Mouse (Mus musculus): ENCODE results near the gene Dusp12. TPM values are rescaled to one million over a fixed set of nuclear protein-coding genes. Genes with fewer than 3 reads are reported as not detected.

The Dusp12 gene
- polyA plus RNA-seq, 1 experiment from 2014 or later = 45.7 TPM

- no peak overlapping the region for H3K27ac ChIP-seq (replicated peaks; ENCODE audit: low read depth, low read length)
- H3K27me3 ChIP-seq (ENCODE audit: control insufficient read depth, insufficient read depth, low read length) = no peaks in the 10 kb centered on the region
- H3K4me1 ChIP-seq (ENCODE audit: control insufficient read depth, insufficient read depth, low read length) = no peaks in the 10 kb centered on the region
- ATAC-seq (replicated peaks; ENCODE audit: insufficient number of reproducible peaks, low FRiP score, low TSS enrichment, low read depth) = no peak
- no peaks in the 10 kb centered on the region for H3K36me3 ChIP-seq (replicated peaks; ENCODE audit: control insufficient read depth, insufficient read depth, low read depth, low read length)
- 50% methylated on average over 6 of the region's 6 CpGs for WGBS
- H3K4me2 ChIP-seq (ENCODE audit: low read depth, low read length) = no peak overlapping the region
- DNase-seq (ENCODE audit: low spot score) = no peak
- no peak overlapping the region for H3K4me3 ChIP-seq (ENCODE audit: low read depth, low read length)
- no peak overlapping the region for H3K9ac ChIP-seq (replicated peaks; ENCODE audit: low read length)
- no peaks in the 10 kb centered on the region for H3K9me3 ChIP-seq (replicated peaks; ENCODE audit: control insufficient read depth, low read length)
Measured at GRCm38 (mm10) chr1:170926941-170927340, 41.6 kb upstream of the Dusp12 start.

- no peak overlapping the region for H3K4me2 ChIP-seq (ENCODE audit: low read depth, low read length)
- H3K36me3 ChIP-seq (replicated peaks; ENCODE audit: control insufficient read depth, insufficient read depth, low read depth, low read length) = no peaks in the 10 kb centered on the region
- H3K4me1 ChIP-seq (ENCODE audit: control insufficient read depth, insufficient read depth, low read length) = no peaks in the 10 kb centered on the region
- DNase-seq (ENCODE audit: low spot score) (no peak), ATAC-seq (replicated peaks; ENCODE audit: insufficient number of reproducible peaks, low FRiP score, low TSS enrichment, low read depth) (no peak)
- H3K9me3 ChIP-seq (replicated peaks; ENCODE audit: control insufficient read depth, low read length) = no peaks in the 10 kb centered on the region
- WGBS = 79% methylated on average over 6 of the region's 6 CpGs
- H3K4me3 ChIP-seq (ENCODE audit: low read depth, low read length) = no peak overlapping the region
- no peak overlapping the region for H3K27ac ChIP-seq (replicated peaks; ENCODE audit: low read depth, low read length)
- no peak overlapping the region for H3K9ac ChIP-seq (replicated peaks; ENCODE audit: low read length)
- no peaks in the 10 kb centered on the region for H3K27me3 ChIP-seq (ENCODE audit: control insufficient read depth, insufficient read depth, low read length)
Measured at GRCm38 (mm10) chr1:170924485-170924884, 39.1 kb upstream of the Dusp12 start.

- 92% methylated on average over 8 of the region's 8 CpGs for WGBS
- no peak for DNase-seq (ENCODE audit: low spot score)
Measured at GRCm38 (mm10) chr1:170919308-170919707, 34.0 kb upstream of the Dusp12 start.

GRCm38 (mm10) chr1:170915657-170916056, 30.3 kb upstream of the Dusp12 start:
- 78% methylated on average over 5 of the region's 5 CpGs for WGBS
- Histone ChIP-seq H3K9ac (replicated peaks; ENCODE audit: low read length) (no peak overlapping the region), H3K9me3 (replicated peaks; ENCODE audit: control insufficient read depth, low read length) (no peaks in the 10 kb centered on the region), H3K4me1 (ENCODE audit: control insufficient read depth, insufficient read depth, low read length) (no peaks in the 10 kb centered on the region), H3K4me2 (ENCODE audit: low read depth, low read length) (no peak overlapping the region), H3K36me3 (replicated peaks; ENCODE audit: control insufficient read depth, insufficient read depth, low read depth, low read length) (no peaks in the 10 kb centered on the region), H3K4me3 (ENCODE audit: low read depth, low read length) (no peak overlapping the region), H3K27ac (replicated peaks; ENCODE audit: low read depth, low read length) (no peak overlapping the region), H3K27me3 (ENCODE audit: control insufficient read depth, insufficient read depth, low read length) (no peaks in the 10 kb centered on the region)
- DNase-seq (ENCODE audit: low spot score) (no peak), ATAC-seq (replicated peaks; ENCODE audit: insufficient number of reproducible peaks, low FRiP score, low TSS enrichment, low read depth) (no peak)

More at GRCm38 (mm10) chr1:170919308-170919707, 34.0 kb upstream of the Dusp12 start:
- Histone ChIP-seq H3K36me3 (replicated peaks; ENCODE audit: control insufficient read depth, insufficient read depth, low read depth, low read length) (no peaks in the 10 kb centered on the region), H3K9ac (replicated peaks; ENCODE audit: low read length) (no peak overlapping the region), H3K4me2 (ENCODE audit: low read depth, low read length) (no peak overlapping the region), H3K4me1 (ENCODE audit: control insufficient read depth, insufficient read depth, low read length) (no peaks in the 10 kb centered on the region), H3K27ac (replicated peaks; ENCODE audit: low read depth, low read length) (no peak overlapping the region), H3K9me3 (replicated peaks; ENCODE audit: control insufficient read depth, low read length) (no peaks in the 10 kb centered on the region), H3K4me3 (ENCODE audit: low read depth, low read length) (no peak overlapping the region), H3K27me3 (ENCODE audit: control insufficient read depth, insufficient read depth, low read length) (no peaks in the 10 kb centered on the region)
- ATAC-seq (replicated peaks; ENCODE audit: insufficient number of reproducible peaks, low FRiP score, low TSS enrichment, low read depth) = no peak

- ATAC-seq (replicated peaks; ENCODE audit: insufficient number of reproducible peaks, low FRiP score, low TSS enrichment, low read depth) (no peak), DNase-seq (ENCODE audit: low spot score) (no peak)
- Histone ChIP-seq H3K27me3 (ENCODE audit: control insufficient read depth, insufficient read depth, low read length) (peaks cover 14% of the 10 kb centered on the region), H3K27ac (replicated peaks; ENCODE audit: low read depth, low read length) (no peak within 1 kb of the TSS), H3K4me3 (ENCODE audit: low read depth, low read length) (no peak within 1 kb of the TSS), H3K36me3 (replicated peaks; ENCODE audit: control insufficient read depth, insufficient read depth, low read depth, low read length) (no peaks in the 10 kb centered on the region), H3K9ac (replicated peaks; ENCODE audit: low read length) (no peak within 1 kb of the TSS), H3K4me1 (ENCODE audit: control insufficient read depth, insufficient read depth, low read length) (no peaks in the 10 kb centered on the region; the same call in 1 of the 2 replicates), H3K9me3 (replicated peaks; ENCODE audit: control insufficient read depth, low read length) (no peaks in the 10 kb centered on the region), H3K4me2 (ENCODE audit: low read depth, low read length) (no peak within 1 kb of the TSS)
- WGBS = 75% methylated on average over 5 of the region's 5 CpGs
Measured at GRCm38 (mm10) chr1:170912891-170913615, 27.7 kb upstream of the Dusp12 start, which contains the start of gene Fcrlb. Fcrlb (minus strand) TSS chr1:170912941.

- Histone ChIP-seq H3K4me2 (ENCODE audit: low read depth, low read length) (no peak overlapping the region), H3K27ac (replicated peaks; ENCODE audit: low read depth, low read length) (no peak overlapping the region), H3K9ac (replicated peaks; ENCODE audit: low read length) (no peak overlapping the region), H3K4me3 (ENCODE audit: low read depth, low read length) (no peak overlapping the region), H3K4me1 (ENCODE audit: control insufficient read depth, insufficient read depth, low read length) (no peaks in the 10 kb centered on the region; the same call in 1 of the 2 replicates), H3K9me3 (replicated peaks; ENCODE audit: control insufficient read depth, low read length) (no peaks in the 10 kb centered on the region), H3K27me3 (ENCODE audit: control insufficient read depth, insufficient read depth, low read length) (peaks cover 24% of the 10 kb centered on the region), H3K36me3 (replicated peaks; ENCODE audit: control insufficient read depth, insufficient read depth, low read depth, low read length) (no peaks in the 10 kb centered on the region)
- no peak for DNase-seq (ENCODE audit: low spot score)
- no peak for ATAC-seq (replicated peaks; ENCODE audit: insufficient number of reproducible peaks, low FRiP score, low TSS enrichment, low read depth)
- 84% methylated on average over 11 of the region's 11 CpGs for WGBS
Measured at GRCm38 (mm10) chr1:170911907-170912660, 26.7 kb upstream of the Dusp12 start.

- H3K4me2 ChIP-seq (ENCODE audit: low read depth, low read length) = peak overlapping the region; percentile 95
- WGBS = 3% methylated on average over 21 of the region's 21 CpGs
- peaks cover 30% of the 10 kb centered on the region for H3K27me3 ChIP-seq (ENCODE audit: control insufficient read depth, insufficient read depth, low read length)
Measured at GRCm38 (mm10) chr1:170908341-170908740, 23.0 kb upstream of the Dusp12 start.

More at GRCm38 (mm10) chr1:170908341-170908740, 23.0 kb upstream of the Dusp12 start:
- no peak for DNase-seq (ENCODE audit: low spot score)
- Histone ChIP-seq H3K9ac (replicated peaks; ENCODE audit: low read length) (0 out of 2 replicates have a peak overlapping the region, but pooled peaks have one; percentile 9), H3K9me3 (replicated peaks; ENCODE audit: control insufficient read depth, low read length) (no peaks in the 10 kb centered on the region), H3K4me1 (ENCODE audit: control insufficient read depth, insufficient read depth, low read length) (no peaks in the 10 kb centered on the region; the same call in 1 of the 2 replicates), H3K27ac (replicated peaks; ENCODE audit: low read depth, low read length) (no peak overlapping the region), H3K36me3 (replicated peaks; ENCODE audit: control insufficient read depth, insufficient read depth, low read depth, low read length) (no peaks in the 10 kb centered on the region), H3K4me3 (ENCODE audit: low read depth, low read length) (peak overlapping the region; percentile 53)
- ATAC-seq (replicated peaks; ENCODE audit: insufficient number of reproducible peaks, low FRiP score, low TSS enrichment, low read depth) = peak; percentile 75; the same call in 1 of the 2 replicates

Measured in embryonic facial prominence, embryonic 11.5 days (tissue).